Mouse (Mus musculus) macrophage (primary cell): ENCODE measurements at regions not wholly inside any gene's neighbourhood (a gene's known extent, or its start where the extent isn't known, plus 50 kb on each side); places are given as distances from the start of the nearest gene placed in this dataset.

ENCODE experiments used
- H3K27ac ChIP-seq: fragments of 350-480 bp; formaldehyde crosslinking; 2 replicates; pipeline ENCODE4 v1.9.0; 2021
- H3K36me3 ChIP-seq: fragments of 350-480 bp; formaldehyde crosslinking; 2 replicates; pipeline ENCODE4 v1.9.0; 2021; ENCODE audit errors: inconsistent target
- H3K4me3 ChIP-seq: fragments of 350-480 bp; formaldehyde crosslinking; 2 replicates; pipeline ENCODE4 v1.9.0; 2021; ENCODE audit errors: inconsistent target
- H3K79me2 ChIP-seq: fragments of 350-480 bp; formaldehyde crosslinking; 2 replicates; pipeline ENCODE4 v1.9.0; 2021; ENCODE audit errors: inconsistent target
- WGBS: methylation state at CpG from one replicate; pipeline ENCODE4 v1.1.7; 2026; ENCODE audit warnings: inconsistent platforms; ENCODE audit not compliant: missing documents; 5-methylcytosine and 5-hydroxymethylcytosine counted together

GRCm38 (mm10) chr9:85011361-85011760 lies 301.2 kb upstream of the Gm11114 start:
- no peak overlapping the region for H3K4me3 ChIP-seq
- 94% methylated on average over 1 of the region's 1 CpGs for WGBS
- H3K27ac ChIP-seq: no peak overlapping the region
- no peaks in the 10 kb centered on the region for H3K79me2 ChIP-seq
- no peaks in the 10 kb centered on the region for H3K36me3 ChIP-seq

DNA sequence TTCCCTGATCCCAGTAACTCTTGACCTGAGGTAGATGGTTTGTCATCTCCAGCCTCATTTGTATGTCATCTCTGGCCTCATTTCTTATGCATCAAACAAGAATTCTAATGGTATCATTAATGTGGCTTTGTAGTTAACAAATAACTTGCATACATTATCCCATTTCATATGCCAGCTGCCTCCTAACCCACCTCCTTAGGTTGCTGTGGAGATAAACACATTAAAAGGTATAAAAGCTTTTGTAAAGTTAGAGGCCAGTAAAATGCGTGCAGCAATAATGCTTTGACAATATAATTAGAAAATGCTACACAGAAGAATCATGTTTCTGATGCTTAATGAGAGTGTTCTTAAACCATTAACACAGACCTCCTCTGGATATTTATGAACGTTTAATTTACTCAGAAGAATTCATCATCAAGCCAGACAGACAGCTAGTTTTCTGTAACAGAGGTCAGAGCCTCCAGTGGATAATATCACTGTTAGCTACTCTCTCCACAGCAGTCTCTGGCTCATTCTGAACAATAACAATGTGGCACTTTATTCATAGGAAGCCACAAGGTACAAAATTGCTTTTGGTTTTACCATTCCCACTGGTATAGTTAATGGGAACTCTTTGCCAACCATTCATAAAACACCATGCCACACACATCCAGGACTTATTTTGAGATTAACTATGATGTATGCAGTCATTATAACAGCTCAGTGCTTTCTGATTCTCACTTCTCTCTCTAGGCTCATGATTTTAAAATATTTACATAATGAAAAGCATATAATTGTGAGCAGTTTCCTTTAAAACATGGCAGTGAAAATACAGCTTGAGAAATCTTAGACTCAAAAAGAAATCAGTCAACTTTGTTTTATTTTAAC lies 264.2 kb upstream of the Gm11114 start:
- H3K4me3 ChIP-seq: no peak overlapping the region
- no peaks in the 10 kb centered on the region for H3K79me2 ChIP-seq
- 86% methylated on average over 2 of the region's 2 CpGs for WGBS
- no peaks in the 10 kb centered on the region for H3K36me3 ChIP-seq
- no peak overlapping the region for H3K27ac ChIP-seq

GRCm38 (mm10) chr9:85052526-85052925 lies 260.0 kb upstream of the Gm11114 start:
- no peak overlapping the region for H3K27ac ChIP-seq
- no peaks in the 10 kb centered on the region for H3K79me2 ChIP-seq
- no peak overlapping the region for H3K4me3 ChIP-seq
- H3K36me3 ChIP-seq: no peaks in the 10 kb centered on the region
- WGBS: 80% methylated on average over 4 of the region's 4 CpGs

DNA sequence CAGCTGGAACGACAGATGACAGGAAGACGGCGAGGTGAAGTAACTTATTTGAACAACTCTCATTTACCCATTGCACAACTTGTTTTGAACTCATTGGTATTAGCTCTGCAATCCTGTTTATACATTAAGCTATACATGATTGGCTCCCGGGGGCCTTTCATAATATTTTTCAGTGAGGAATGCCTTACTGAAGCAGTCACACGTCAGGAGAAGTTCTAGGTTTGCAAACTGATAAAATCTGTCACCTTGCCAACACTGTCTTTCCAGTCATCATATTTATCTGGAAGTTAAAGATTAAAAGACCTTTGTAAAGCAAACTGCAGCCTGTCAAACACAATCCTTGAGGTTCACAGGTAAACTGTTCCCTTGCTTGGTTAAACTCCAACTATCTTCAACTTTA lies 232.6 kb upstream of the Gm11114 start:
- Histone ChIP-seq H3K36me3 (no peaks in the 10 kb centered on the region), H3K79me2 (no peaks in the 10 kb centered on the region), H3K4me3 (no peak overlapping the region), H3K27ac (no peak overlapping the region)
- 93% methylated on average over 5 of the region's 5 CpGs for WGBS

GRCm38 (mm10) chr9:85088556-85089338 lies 223.8 kb upstream of the Gm11114 start:
- Histone ChIP-seq H3K36me3 (no peaks in the 10 kb centered on the region), H3K4me3 (no peak overlapping the region), H3K79me2 (no peaks in the 10 kb centered on the region), H3K27ac (no peak overlapping the region)
- WGBS: 67% methylated on average over 6 of the region's 6 CpGs

DNA sequence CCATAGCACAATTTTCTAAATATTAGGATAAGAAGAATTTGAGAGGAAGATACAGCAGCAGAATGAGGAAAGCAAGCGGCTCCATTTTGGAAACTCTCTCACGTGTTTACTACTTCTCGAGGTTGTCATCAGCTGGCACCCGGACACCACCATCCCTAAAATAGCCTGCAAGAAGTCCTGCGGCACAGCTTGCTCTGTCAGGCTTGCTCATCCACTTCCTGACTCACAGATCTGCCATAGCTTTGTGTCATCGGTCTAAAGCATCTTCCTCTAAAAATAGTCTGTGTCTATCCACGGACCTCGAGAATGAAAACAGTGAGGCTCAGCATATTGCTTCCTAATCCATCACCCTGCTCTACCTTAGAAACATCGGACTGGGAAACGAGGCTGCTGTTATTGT lies 222.3 kb upstream of the Gm11114 start:
- Histone ChIP-seq H3K27ac (no peak overlapping the region), H3K4me3 (no peak overlapping the region), H3K36me3 (no peaks in the 10 kb centered on the region), H3K79me2 (no peaks in the 10 kb centered on the region)
- WGBS: 82% methylated on average over 10 of the region's 10 CpGs

- Histone ChIP-seq H3K79me2 (no peaks in the 10 kb centered on the region), H3K36me3 (no peaks in the 10 kb centered on the region), H3K27ac (no peak overlapping the region), H3K4me3 (no peak overlapping the region)
- 38% methylated on average over 3 of the region's 3 CpGs for WGBS
Observed at GRCm38 (mm10) chr9:85095234-85095633, 217.3 kb upstream of the Gm11114 start.

- no peaks in the 10 kb centered on the region for H3K36me3 ChIP-seq
- WGBS: 93% methylated on average over 4 of the region's 4 CpGs
- H3K79me2 ChIP-seq: no peaks in the 10 kb centered on the region
- H3K27ac ChIP-seq: no peak overlapping the region
- no peak overlapping the region for H3K4me3 ChIP-seq
Observed at GRCm38 (mm10) chr9:85096520-85096919, 216.1 kb upstream of the Gm11114 start.

- no peaks in the 10 kb centered on the region for H3K36me3 ChIP-seq
- WGBS: 88% methylated on average over 3 of the region's 3 CpGs
- no peaks in the 10 kb centered on the region for H3K79me2 ChIP-seq
- H3K4me3 ChIP-seq: no peak overlapping the region
- no peak overlapping the region for H3K27ac ChIP-seq
Observed at GRCm38 (mm10) chr9:85112928-85113327, 199.6 kb upstream of the Gm11114 start.

GRCm38 (mm10) chr9:85114234-85114633 lies 198.3 kb upstream of the Gm11114 start:
- Histone ChIP-seq H3K79me2 (no peaks in the 10 kb centered on the region), H3K4me3 (no peak overlapping the region), H3K27ac (no peak overlapping the region), H3K36me3 (no peaks in the 10 kb centered on the region)
- 71% methylated on average over 2 of the region's 2 CpGs for WGBS

DNA sequence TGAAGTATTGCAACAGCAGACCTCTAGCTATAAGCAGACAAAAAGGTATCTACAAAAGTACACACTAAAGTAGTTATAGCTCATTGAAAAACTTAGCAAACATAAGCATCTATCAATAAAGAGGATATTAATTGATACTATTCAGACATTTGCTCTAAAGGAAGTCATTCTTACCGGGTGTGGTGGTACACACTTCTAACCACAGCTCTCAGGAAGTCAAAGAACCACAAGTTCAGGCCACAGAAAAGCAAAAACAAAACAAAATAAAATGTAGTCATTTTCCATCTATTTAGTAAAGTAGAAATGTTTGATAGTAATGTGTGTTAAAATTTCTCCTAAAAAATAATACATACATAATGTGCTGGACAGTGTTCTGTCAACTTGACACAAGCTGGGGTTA lies 192.5 kb upstream of the Gm11114 start:
- no peaks in the 10 kb centered on the region for H3K79me2 ChIP-seq
- WGBS: 0% methylated on average over 1 of the region's 1 CpGs
- H3K4me3 ChIP-seq: no peak overlapping the region
- H3K27ac ChIP-seq: no peak overlapping the region
- no peaks in the 10 kb centered on the region for H3K36me3 ChIP-seq

GRCm38 (mm10) chr9:85121059-85121458 lies 191.5 kb upstream of the Gm11114 start:
- H3K27ac ChIP-seq: no peak overlapping the region

DNA sequence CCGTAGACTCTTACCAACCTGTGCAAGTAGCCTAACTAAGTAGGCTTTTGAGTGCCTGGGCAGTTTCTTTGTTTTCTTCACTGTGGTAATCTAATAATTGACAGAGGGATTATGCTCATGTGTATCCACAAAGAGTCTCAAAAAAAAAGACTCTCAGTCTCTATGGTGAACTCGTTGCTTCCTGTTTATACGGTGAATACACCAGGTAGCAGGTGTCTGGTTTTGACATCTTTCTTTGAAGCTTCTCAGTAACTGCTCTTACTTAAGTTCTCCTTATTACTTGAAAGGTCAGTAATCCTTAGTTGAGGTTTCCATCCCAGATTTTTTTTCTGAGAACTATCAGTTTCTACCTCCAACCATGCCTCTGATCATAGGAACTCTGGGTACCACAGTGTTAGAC lies 188.9 kb upstream of the Gm11114 start:
- H3K27ac ChIP-seq: no peak overlapping the region
- H3K79me2 ChIP-seq: no peaks in the 10 kb centered on the region
- no peaks in the 10 kb centered on the region for H3K36me3 ChIP-seq
- H3K4me3 ChIP-seq: no peak overlapping the region
- 82% methylated on average over 3 of the region's 3 CpGs for WGBS

More at GRCm38 (mm10) chr9:85121059-85121458, 191.5 kb upstream of the Gm11114 start:
- Histone ChIP-seq H3K79me2 (no peaks in the 10 kb centered on the region), H3K36me3 (no peaks in the 10 kb centered on the region), H3K4me3 (no peak overlapping the region)

- Histone ChIP-seq H3K36me3 (no peaks in the 10 kb centered on the region), H3K4me3 (no peak overlapping the region), H3K27ac (peak overlapping the region; percentile 54), H3K79me2 (no peaks in the 10 kb centered on the region)
- WGBS: 8% methylated on average over 4 of the region's 4 CpGs
Observed at GRCm38 (mm10) chr9:85125775-85126174, 186.8 kb upstream of the Gm11114 start.

DNA sequence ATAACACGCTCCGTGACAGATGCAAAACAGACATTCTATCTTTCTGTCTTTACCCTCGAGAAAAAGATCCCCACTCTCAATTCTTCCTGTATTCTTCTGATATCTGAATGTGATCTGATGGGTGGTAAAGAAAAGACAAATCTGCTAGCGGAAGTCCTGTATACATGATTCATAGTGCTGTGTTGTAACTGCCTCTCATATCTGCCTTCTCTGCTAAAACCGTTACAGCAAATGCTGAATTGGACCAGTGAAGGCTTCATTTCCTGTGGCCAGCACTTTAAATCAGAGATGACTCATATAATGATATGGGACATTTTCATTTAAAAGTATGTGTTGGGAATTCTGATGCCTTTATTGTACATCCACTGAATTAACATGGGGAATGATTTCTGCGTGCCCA lies 186.0 kb upstream of the Gm11114 start:
- Histone ChIP-seq H3K79me2 (no peaks in the 10 kb centered on the region), H3K36me3 (no peaks in the 10 kb centered on the region), H3K4me3 (no peak overlapping the region), H3K27ac (peak overlapping the region; percentile 54)
- 70% methylated on average over 6 of the region's 6 CpGs for WGBS
